Mouse (Mus musculus) testis, postnatal 10 days (tissue): ENCODE data around the gene Atp5k.

Experiments
- DNase-seq: peaks from one replicate; pipeline ENCODE4 v3.0.0; 2021; ENCODE audit warnings: low spot score

The Atp5k gene

GRCm38 (mm10) chr5:108423427-108423826 lies 10.8 kb downstream of the Atp5k start:
- no peak for DNase-seq

- no peak for DNase-seq
These were observed 11.5 kb downstream of the Atp5k start for GRCm38 (mm10) chr5:108422741-108423140.

- no peak for DNase-seq
These were observed 19.5 kb downstream of the Atp5k start for GRCm38 (mm10) chr5:108414711-108415110.

GRCm38 (mm10) chr5:108406977-108407376 lies 27.3 kb downstream of the Atp5k start:
- no peak for DNase-seq

GRCm38 (mm10) chr5:108405460-108405859 lies 28.8 kb downstream of the Atp5k start:
- no peak for DNase-seq

GRCm38 (mm10) chr5:108403453-108403852 lies 30.8 kb downstream of the Atp5k start:
- DNase-seq: no peak

GRCm38 (mm10) chr5:108389744-108390143 lies 44.5 kb downstream of the Atp5k start:
- DNase-seq: no peak

GRCm38 (mm10) chr5:108388201-108388600 lies 46.0 kb downstream of the Atp5k start, which contains the start of gene Pde6b:
Gene Pde6b (plus strand): TSS chr5:108388391.
- DNase-seq: no peak

- DNase-seq: no peak
These were observed 47.8 kb downstream of the Atp5k start for GRCm38 (mm10) chr5:108386449-108386848.

- DNase-seq: no peak
These were observed 48.6 kb downstream of the Atp5k start for GRCm38 (mm10) chr5:108385632-108386031.
